Mouse (Mus musculus) kidney, adult 11 months (tissue): ENCODE measurements around the gene Efs.
A peak's percentile ranks its signal among the peaks of the same experiment; 100 is the strongest.
"Not testable (repeated sequence)": the region's sequence is repeated elsewhere in the genome, so short reads cannot be mapped to it uniquely, and the experiment has no call there.

Experiments used
- DNase-seq: peaks from one replicate; pipeline ENCODE4 v3.0.0; 2022

The Efs gene

GRCm38 (mm10) chr14:54925349-54926342 is at the start of gene Efs:
TSS of gene Efs (minus strand) at chr14:54926126.
- peak; percentile 35 for DNase-seq

GRCm38 (mm10) chr14:54974068-54974791 is 48.3 kb upstream of the Efs start:
- no peak for DNase-seq

DNA sequence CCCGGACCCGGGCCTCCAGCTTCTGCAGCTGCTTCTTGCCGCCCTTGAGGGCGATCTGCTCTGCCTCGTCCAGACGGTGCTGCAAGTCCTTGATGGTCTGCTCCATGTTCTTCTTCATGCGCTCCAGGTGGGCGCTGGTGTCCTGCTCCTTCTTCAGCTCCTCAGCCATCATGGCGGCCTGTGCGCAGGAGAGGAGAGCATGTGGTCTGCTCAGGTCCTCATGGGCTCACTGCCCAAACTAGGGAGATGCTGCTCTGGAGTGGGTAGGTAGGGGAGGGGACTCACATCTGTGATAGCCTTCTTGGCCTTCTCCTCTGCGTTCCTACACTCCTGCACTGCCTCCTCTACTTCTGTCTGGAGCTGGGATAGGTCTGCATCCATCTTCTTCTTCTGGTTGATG is 46.9 kb upstream of the Efs start:
- DNase-seq = not testable (repeated sequence)

DNA sequence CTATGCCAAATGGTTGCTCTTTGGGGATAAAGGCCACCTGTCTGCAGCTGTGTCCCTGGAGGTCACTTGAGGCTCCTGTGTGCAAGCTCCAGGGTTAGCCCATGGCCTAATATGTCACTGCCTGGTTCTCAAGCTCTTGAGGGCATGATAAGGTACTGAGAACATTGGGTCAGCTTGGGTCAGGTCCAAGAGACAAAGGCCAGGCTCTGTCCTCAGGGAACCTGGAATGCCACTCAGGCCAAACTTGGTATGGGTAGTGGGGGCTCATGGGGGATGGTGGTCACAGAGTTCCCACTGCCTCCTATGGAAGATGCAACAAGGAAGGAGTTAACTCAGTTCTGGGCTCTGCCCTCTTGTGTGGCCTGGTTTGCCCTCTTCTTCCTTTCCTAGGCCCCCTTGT is 42.4 kb upstream of the Efs start:
- no peak for DNase-seq

- no peak for DNase-seq
Observed at GRCm38 (mm10) chr14:54967874-54968273, 41.9 kb upstream of the Efs start.

DNA sequence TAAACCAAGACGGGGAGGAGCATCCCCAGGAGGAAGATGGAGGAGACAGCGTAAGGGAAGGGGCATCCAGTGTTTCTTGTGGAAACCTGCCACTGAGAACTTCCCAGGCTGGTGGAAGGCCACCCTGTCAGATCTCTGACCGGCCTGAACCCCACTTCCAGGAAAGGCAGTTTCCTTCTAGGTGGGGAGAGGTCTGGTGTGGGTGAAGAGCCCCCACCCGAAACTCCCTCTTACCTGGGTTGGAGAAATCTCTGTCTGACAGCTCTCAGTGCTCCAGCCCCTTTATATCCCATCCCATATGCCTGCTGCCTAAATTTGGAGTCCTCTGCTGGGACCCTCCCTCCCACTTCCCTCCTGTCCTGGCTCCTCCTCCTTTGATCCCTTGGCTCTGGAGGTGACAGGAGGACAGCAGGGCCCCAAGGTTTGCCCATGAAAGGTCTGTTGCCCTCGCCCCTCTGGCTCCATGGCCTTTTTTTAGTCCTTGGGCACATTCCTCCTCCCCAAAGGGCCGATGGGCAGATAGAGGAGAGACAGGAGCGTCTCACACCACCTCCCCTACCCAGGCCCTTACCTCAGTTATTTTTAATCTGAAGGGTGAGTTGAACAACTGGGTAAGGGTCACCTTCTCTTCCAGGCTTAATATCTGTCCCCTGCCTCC is 40.5 kb upstream of the Efs start, which contains the start of gene Myh6:
Myh6 (minus strand) TSS at position 608 of the 658 bp plus-strand sequence.
- DNase-seq = no peak

- DNase-seq = no peak
Observed at GRCm38 (mm10) chr14:54965631-54966030, 39.7 kb upstream of the Efs start.

DNA sequence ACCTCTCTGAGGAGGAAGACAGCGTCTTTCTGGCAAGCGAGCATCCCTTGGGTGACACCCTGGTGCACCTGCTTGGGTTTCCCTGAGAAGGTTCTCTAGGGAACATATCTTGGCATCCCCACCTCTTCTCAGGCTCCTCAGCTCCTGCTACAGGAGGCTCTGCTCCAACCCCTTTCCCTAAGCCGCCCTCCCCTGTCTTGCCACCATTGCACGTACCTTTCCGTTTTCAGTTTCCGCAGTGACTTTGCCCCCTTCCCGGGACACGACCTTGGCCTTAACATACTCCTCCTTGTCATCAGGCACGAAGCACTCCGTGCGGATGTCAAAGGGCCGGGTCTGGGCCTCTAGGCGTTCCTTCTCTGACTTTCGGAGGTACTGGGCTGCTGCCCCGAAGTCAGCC is 39.1 kb upstream of the Efs start:
- no peak for DNase-seq

GRCm38 (mm10) chr14:54963727-54964126 is 37.8 kb upstream of the Efs start:
- no peak for DNase-seq

- no peak for DNase-seq
Observed at GRCm38 (mm10) chr14:54962714-54963113, 36.8 kb upstream of the Efs start.

GRCm38 (mm10) chr14:54961487-54961886 is 35.6 kb upstream of the Efs start:
- no peak for DNase-seq

DNA sequence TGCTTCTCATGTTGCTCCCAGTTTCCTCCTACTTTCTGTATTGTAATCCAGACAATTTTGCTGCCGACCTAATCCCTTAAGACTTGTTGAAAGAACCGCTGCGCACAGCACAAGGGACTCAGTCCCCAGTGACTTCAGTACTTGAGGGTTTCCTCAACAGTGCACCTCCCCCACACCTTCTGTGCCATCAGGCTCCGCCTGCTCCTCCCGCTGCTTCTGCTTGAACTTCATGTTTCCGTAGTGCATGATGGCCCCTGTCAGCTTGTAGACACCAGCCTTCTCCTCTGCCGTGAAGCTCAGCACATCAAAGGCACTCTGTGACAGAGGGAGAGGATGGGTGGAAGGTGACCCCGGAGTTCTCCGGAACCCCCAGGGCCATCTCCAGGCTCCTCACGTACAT is 34.8 kb upstream of the Efs start:
- DNase-seq = no peak

DNA sequence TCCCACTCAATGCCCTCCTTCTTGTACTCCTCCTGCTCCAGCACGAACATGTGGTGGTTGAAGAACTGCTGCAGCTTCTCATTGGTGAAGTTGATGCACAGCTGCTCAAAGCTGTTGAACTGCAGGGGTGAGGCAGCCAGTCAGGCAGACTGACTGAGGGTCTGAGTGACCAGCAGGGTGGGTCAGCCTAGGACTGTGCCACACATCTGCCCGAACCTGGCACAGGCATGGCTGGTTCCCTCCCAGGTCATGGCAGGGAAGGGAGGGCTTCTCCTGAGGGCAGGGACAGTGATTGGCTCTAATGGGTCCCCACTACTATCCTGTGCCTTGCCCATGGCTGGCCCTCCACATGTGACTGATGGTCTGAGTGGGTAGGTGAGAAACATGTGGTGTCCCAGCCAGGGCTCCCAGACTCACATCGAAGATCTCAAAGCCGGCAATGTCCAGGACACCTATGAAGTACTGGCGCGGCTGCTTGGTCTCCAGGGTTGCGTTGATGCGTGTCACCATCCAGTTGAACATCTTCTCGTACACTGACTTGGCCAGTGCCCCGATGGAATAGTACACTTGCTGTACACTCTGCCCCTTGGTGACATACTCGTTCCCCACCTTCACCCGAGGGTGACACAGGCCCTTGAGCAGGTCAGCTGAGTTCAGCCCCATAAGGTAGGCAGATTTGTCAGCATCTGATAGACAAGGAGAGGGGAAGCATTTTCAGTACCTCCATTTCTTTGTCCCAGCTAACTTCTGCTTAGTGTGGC is 34.1 kb upstream of the Efs start:
- not testable (repeated sequence) for DNase-seq

DNA sequence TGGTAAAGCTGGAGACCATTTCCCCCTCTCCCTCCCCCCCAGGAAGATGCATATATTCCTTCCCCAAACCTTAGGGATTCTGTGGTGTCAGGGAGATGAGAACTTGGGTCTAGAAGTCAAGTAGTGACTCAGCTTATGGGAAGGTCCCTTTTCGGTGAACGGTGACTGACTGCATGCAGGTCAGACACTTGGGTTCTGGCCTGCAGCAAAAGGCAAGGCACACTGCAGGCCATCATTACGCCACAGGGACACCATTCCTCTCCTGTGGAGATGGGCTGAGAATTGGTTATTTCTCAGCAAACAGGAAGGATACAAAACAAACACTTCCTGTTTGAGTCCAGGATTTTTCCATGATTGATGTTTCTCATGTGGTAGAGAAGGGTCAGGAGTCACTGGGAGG is 33.3 kb upstream of the Efs start:
- no peak for DNase-seq

DNA sequence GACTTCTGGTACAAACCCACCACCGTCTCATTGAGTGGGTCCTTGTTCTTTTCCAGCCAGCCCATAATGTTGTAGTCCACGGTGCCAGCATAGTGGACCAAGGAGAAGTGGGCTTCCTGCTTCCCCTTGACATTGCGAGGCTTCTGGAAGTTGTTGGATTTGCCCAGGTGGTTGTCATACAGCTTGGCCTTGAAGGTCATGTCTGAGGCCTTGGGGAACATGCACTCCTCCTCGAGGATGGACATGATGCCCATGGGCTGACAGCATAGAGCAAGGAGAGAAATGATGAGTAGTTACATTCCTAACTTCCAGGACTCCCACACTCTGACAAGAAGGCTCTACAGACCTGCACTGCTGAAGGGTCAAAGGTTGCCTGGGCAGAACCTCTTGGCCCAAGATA is 32.6 kb upstream of the Efs start:
- no peak for DNase-seq

GRCm38 (mm10) chr14:54956533-54956932 is 30.6 kb upstream of the Efs start:
- DNase-seq = no peak

- DNase-seq = no peak
Observed at GRCm38 (mm10) chr14:54955481-54955880, 29.6 kb upstream of the Efs start.

GRCm38 (mm10) chr14:54954474-54954873 is 28.5 kb upstream of the Efs start:
- DNase-seq = no peak

DNA sequence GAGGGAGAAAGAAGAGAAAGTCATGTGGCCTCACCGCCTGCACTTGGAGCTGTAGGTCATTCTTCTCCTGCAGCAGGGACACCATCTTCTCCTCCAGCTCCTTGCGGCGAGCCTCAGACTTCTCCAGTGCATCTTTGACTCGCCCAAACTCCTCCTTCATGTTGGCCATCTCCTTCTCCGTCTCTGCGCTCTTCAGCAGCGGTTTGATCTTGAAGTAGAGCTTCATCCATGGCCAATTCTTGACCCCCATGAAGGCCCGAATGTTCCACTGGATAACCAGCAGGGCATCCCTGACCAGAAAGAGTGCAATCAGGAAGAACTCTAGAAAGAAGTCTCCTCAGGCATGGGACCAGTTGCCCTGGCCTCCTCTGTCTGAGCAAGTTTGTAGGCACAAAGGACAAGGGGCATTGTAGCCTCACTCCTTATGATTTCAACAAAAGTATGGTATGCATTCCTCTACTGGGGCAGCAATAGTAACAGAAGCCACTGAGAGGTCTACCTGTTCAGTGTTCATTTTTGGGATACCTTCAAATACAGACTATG is 27.8 kb upstream of the Efs start:
- no peak for DNase-seq

- no peak for DNase-seq
Observed at GRCm38 (mm10) chr14:54951587-54951986, 25.7 kb upstream of the Efs start.

GRCm38 (mm10) chr14:54950493-54950892 is 24.6 kb upstream of the Efs start:
- DNase-seq = no peak

DNA sequence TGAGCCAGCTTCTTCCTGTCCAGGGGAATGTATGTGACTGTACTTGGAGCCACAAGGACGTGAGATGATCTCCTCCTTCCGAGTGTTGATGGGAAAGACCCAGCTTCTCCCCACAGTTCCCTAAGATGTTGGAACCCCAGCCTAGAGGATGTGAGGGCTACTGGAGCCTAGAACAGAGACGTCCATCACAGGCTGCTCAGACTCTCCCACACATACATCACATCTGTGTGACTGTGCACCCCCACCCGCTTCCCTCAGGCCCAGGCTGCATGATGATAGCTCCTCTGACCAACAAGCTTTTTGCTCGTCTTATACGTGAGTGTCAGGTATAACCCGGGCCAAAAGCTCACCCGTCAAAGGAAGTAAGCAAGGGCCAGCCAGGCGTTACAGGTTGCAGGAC is 22.9 kb upstream of the Efs start:
- DNase-seq = no peak
